Mouse (Mus musculus) right cerebral cortex, postnatal 14 days (tissue): ENCODE results near the gene Hmgcs1.
"Not testable (repeated sequence)": the region's sequence is repeated elsewhere in the genome, so short reads cannot be mapped to it uniquely, and the experiment has no call there.

ENCODE experiments used
- DNase-seq: peaks from one replicate; pipeline ENCODE4 v3.0.0; 2022

The Hmgcs1 gene

GRCm38 (mm10) chr13:119690039-119690728, at the start of gene Hmgcs1:
Hmgcs1 (plus strand) TSS chr13:119690379.
- DNase-seq, result peak; percentile 97

- DNase-seq, result no peak
Measured at GRCm38 (mm10) chr13:119640504-119640903, 49.7 kb upstream of the Hmgcs1 start.

GRCm38 (mm10) chr13:119641145-119641544, 49.0 kb upstream of the Hmgcs1 start:
- DNase-seq, result no peak

GRCm38 (mm10) chr13:119644769-119645168, 45.4 kb upstream of the Hmgcs1 start:
- DNase-seq, result no peak

GRCm38 (mm10) chr13:119646511-119646910, 43.7 kb upstream of the Hmgcs1 start:
- DNase-seq, result no peak

GRCm38 (mm10) chr13:119648891-119649698, 41.1 kb upstream of the Hmgcs1 start:
- peak; percentile 23 for DNase-seq

- no peak for DNase-seq
Measured at GRCm38 (mm10) chr13:119649699-119650046, 40.5 kb upstream of the Hmgcs1 start.

- no peak for DNase-seq
Measured at GRCm38 (mm10) chr13:119654734-119655133, 35.4 kb upstream of the Hmgcs1 start.

- no peak for DNase-seq
Measured at GRCm38 (mm10) chr13:119656246-119656645, 33.9 kb upstream of the Hmgcs1 start.

- DNase-seq, result no peak
Measured at GRCm38 (mm10) chr13:119656846-119657416, 33.2 kb upstream of the Hmgcs1 start.

- DNase-seq, result peak; percentile 44
Measured at GRCm38 (mm10) chr13:119661420-119661819, 28.8 kb upstream of the Hmgcs1 start.

GRCm38 (mm10) chr13:119678794-119679193, 11.4 kb upstream of the Hmgcs1 start:
- DNase-seq, result no peak

- DNase-seq, result no peak
Measured at GRCm38 (mm10) chr13:119679721-119680120, 10.5 kb upstream of the Hmgcs1 start.

GRCm38 (mm10) chr13:119681161-119681560, 9.0 kb upstream of the Hmgcs1 start:
- no peak for DNase-seq

- DNase-seq, result no peak
Measured at GRCm38 (mm10) chr13:119684416-119685177, 5.6 kb upstream of the Hmgcs1 start.

- DNase-seq, result no peak
Measured at GRCm38 (mm10) chr13:119689709-119690038, 505 bp upstream of the Hmgcs1 start.

- no peak for DNase-seq
Measured at GRCm38 (mm10) chr13:119690876-119691620, 869 bp downstream of the Hmgcs1 start.

- DNase-seq, result not testable (repeated sequence)
Measured at GRCm38 (mm10) chr13:119691958-119692357, 1.8 kb downstream of the Hmgcs1 start.

- no peak for DNase-seq
Measured at GRCm38 (mm10) chr13:119695676-119696075, 5.5 kb downstream of the Hmgcs1 start.

GRCm38 (mm10) chr13:119696496-119696895, 6.3 kb downstream of the Hmgcs1 start:
- no peak for DNase-seq

GRCm38 (mm10) chr13:119698436-119698835, 8.3 kb downstream of the Hmgcs1 start:
- no peak for DNase-seq

GRCm38 (mm10) chr13:119704280-119704679, 14.1 kb downstream of the Hmgcs1 start:
- DNase-seq, result no peak
